Mouse (Mus musculus) CH12.LX (cell line): Measurements from ENCODE around the gene Ccn6. TPM values are rescaled to one million over a fixed set of nuclear protein-coding genes. Genes with fewer than 3 reads are reported as not detected.

ENCODE experiments used
- DNase-seq: peaks from one replicate; pipeline ENCODE4 v3.0.0-alpha.2; 2013; ENCODE audit errors: extremely low read depth
- H3K27ac ChIP-seq: 2 replicates; pipeline ENCODE4 v1.5.1; 2012; ENCODE audit warnings: low read depth, mild to moderate bottlenecking, control low read depth, moderate library complexity; ENCODE audit not compliant: insufficient read depth
- H3K27me3 ChIP-seq: replicated peaks from 2 replicates; pipeline ENCODE3; 2012; ENCODE audit warnings: inconsistent platforms
- H3K36me3 ChIP-seq, 2 experiments: replicated peaks in 1 of 2; 2 replicates each; pipeline versions ENCODE3 to v1.6.1; 2012; ENCODE audit warnings: inconsistent platforms in 1 of 2, low read length in 1 of 2, mild to moderate bottlenecking in 1 of 2, mixed read lengths in 1 of 2, moderate library complexity in 1 of 2; ENCODE audit not compliant: control insufficient read depth in 1 of 2, insufficient read depth in 1 of 2
- H3K4me1 ChIP-seq, 2 experiments: 2 replicates each; pipeline ENCODE4 v1.6.1; 2012; ENCODE audit warnings: inconsistent platforms in 1 of 2, moderate library complexity in 1 of 2; ENCODE audit not compliant: insufficient read depth in 2 of 2, control insufficient read depth in 1 of 2
- H3K4me2 ChIP-seq: 2 replicates; pipeline ENCODE4 v1.6.1; 2012; ENCODE audit warnings: low read depth, mild to moderate bottlenecking, control low read depth; ENCODE audit not compliant: poor library complexity, insufficient read depth, severe bottlenecking
- H3K4me3 ChIP-seq, 3 experiments: fragments of 150-350 bp in 1 of 3; sonication (generic) in 1 of 3; replicated peaks in 1 of 3; 2 replicates each; pipeline versions ENCODE3 to v1.5.1; 2011 to 2012; ENCODE audit warnings: low read depth in 2 of 3, low read length in 2 of 3, mild to moderate bottlenecking in 2 of 3, moderate library complexity in 2 of 3, control low read depth in 1 of 3, improper control_type of control experiment in 1 of 3, inconsistent platforms in 1 of 3, mixed read lengths in 1 of 3; ENCODE audit not compliant: poor library complexity in 1 of 3
- H3K79me2 ChIP-seq: replicated peaks from 2 replicates; pipeline ENCODE4 v1.6.1; 2012; ENCODE audit warnings: mild to moderate bottlenecking, moderate library complexity; ENCODE audit not compliant: control insufficient read depth, poor library complexity, insufficient read depth, severe bottlenecking; ENCODE audit errors: extremely low read depth
- H3K9ac ChIP-seq: 2 replicates; pipeline ENCODE4 v1.6.1; 2012; ENCODE audit warnings: low read depth, mild to moderate bottlenecking, control low read depth, moderate library complexity; ENCODE audit not compliant: insufficient read depth
- H3K9me3 ChIP-seq: replicated peaks from 2 replicates; pipeline ENCODE3; 2012; ENCODE audit warnings: low read length, inconsistent platforms, mixed read lengths
- BHLHE40 ChIP-seq: IDR thresholded peaks from 2 replicates; pipeline ENCODE4 v1.6.1; 2011; ENCODE audit warnings: mild to moderate bottlenecking, low read depth, low read length, improper control_type of control experiment
- CHD2 ChIP-seq: IDR thresholded peaks from 2 replicates; pipeline ENCODE4 v1.6.1; 2011; ENCODE audit warnings: low read length, improper control_type of control experiment
- CTCF ChIP-seq, 2 experiments: IDR thresholded peaks in 1 of 2; conservative IDR thresholded peaks in 1 of 2; 2 replicates each; pipeline ENCODE4 v1.5.1; 2011 to 2012; ENCODE audit warnings: low read depth in 2 of 2, low read length in 2 of 2, improper control_type of control experiment in 1 of 2, inconsistent platforms in 1 of 2, mild to moderate bottlenecking in 1 of 2, moderate library complexity in 1 of 2
- E2F4 ChIP-seq: IDR thresholded peaks from 2 replicates; pipeline ENCODE4 v1.6.1; 2011; ENCODE audit warnings: low read depth, low read length, improper control_type of control experiment; ENCODE audit not compliant: insufficient replicate concordance
- ELF1 ChIP-seq: IDR thresholded peaks from 2 replicates; pipeline ENCODE4 v1.6.1; 2014; ENCODE audit warnings: low read depth, mild to moderate bottlenecking, inconsistent platforms, low read length, improper control_type of control experiment
- EP300 ChIP-seq: IDR thresholded peaks from 2 replicates; pipeline ENCODE4 v1.6.1; 2011; ENCODE audit warnings: low read length, improper control_type of control experiment
- ETS1 ChIP-seq: conservative IDR thresholded peaks from 2 replicates; pipeline ENCODE4 v1.6.1; 2012; ENCODE audit warnings: low read depth, mild to moderate bottlenecking, inconsistent platforms, low read length, improper control_type of control experiment, moderate library complexity
- GABPA ChIP-seq: IDR thresholded peaks from 2 replicates; pipeline ENCODE4 v1.6.1; 2012; ENCODE audit warnings: low read depth, low read length, improper control_type of control experiment, inconsistent platforms; ENCODE audit not compliant: insufficient replicate concordance
- HCFC1 ChIP-seq: IDR thresholded peaks from 2 replicates; pipeline ENCODE4 v1.6.1; 2012; ENCODE audit warnings: low read depth, mild to moderate bottlenecking, inconsistent platforms, low read length, improper control_type of control experiment
- MAFK ChIP-seq: IDR thresholded peaks from 2 replicates; pipeline ENCODE4 v1.6.1; 2011; ENCODE audit warnings: low read length, improper control_type of control experiment; ENCODE audit not compliant: insufficient replicate concordance
- MEF2A ChIP-seq: IDR thresholded peaks from 2 replicates; pipeline ENCODE4 v1.6.1; 2014; ENCODE audit warnings: low read depth, mild to moderate bottlenecking, inconsistent platforms, low read length, improper control_type of control experiment, borderline replicate concordance
- MYC ChIP-seq: IDR thresholded peaks from 2 replicates; pipeline ENCODE4 v1.6.1; 2011; ENCODE audit warnings: low read depth, mild to moderate bottlenecking, improper control_type of control experiment, low read length
- NELFE ChIP-seq: IDR thresholded peaks from 2 replicates; pipeline ENCODE4 v1.6.1; 2011; ENCODE audit warnings: low read depth, low read length, improper control_type of control experiment
- PAX5 ChIP-seq: IDR thresholded peaks from 2 replicates; pipeline ENCODE4 v1.6.1; 2012; ENCODE audit warnings: low read length, inconsistent platforms, mixed read lengths
- POLR2AphosphoS2 ChIP-seq: IDR thresholded peaks from 2 replicates; pipeline ENCODE4 v1.6.1; 2011; ENCODE audit warnings: low read depth, low read length, improper control_type of control experiment
- RAD21 ChIP-seq: IDR thresholded peaks from 2 replicates; pipeline ENCODE4 v1.6.1; 2011; ENCODE audit warnings: low read depth, mild to moderate bottlenecking, low read length, improper control_type of control experiment, moderate library complexity
- SIN3A ChIP-seq: IDR thresholded peaks from 2 replicates; pipeline ENCODE4 v1.6.1; 2012; ENCODE audit warnings: low read length, improper control_type of control experiment, inconsistent platforms
- SMC3 ChIP-seq: IDR thresholded peaks from 2 replicates; pipeline ENCODE4 v1.6.1; 2011; ENCODE audit warnings: low read depth, low read length, improper control_type of control experiment
- TCF12 ChIP-seq: IDR thresholded peaks from 2 replicates; pipeline ENCODE4 v1.6.1; 2014; ENCODE audit warnings: low read depth, mild to moderate bottlenecking, inconsistent platforms, low read length, improper control_type of control experiment
- UBTF ChIP-seq: IDR thresholded peaks from 2 replicates; pipeline ENCODE4 v1.6.1; 2012; ENCODE audit warnings: low read depth, mild to moderate bottlenecking, inconsistent platforms, low read length, improper control_type of control experiment, moderate library complexity
- USF1 ChIP-seq: IDR thresholded peaks from 2 replicates; pipeline ENCODE4 v1.6.1; 2014; ENCODE audit warnings: low read depth, mild to moderate bottlenecking, inconsistent platforms, low read length, improper control_type of control experiment
- ZC3H11A ChIP-seq: IDR thresholded peaks from 2 replicates; pipeline ENCODE4 v1.6.1; 2012; ENCODE audit warnings: low read depth, mild to moderate bottlenecking, inconsistent platforms, low read length, improper control_type of control experiment
- ZKSCAN1 ChIP-seq: IDR thresholded peaks from 2 replicates; pipeline ENCODE4 v1.6.1; 2012; ENCODE audit warnings: low read depth, inconsistent platforms, low read length, improper control_type of control experiment, borderline replicate concordance
- ZMIZ1 ChIP-seq: IDR thresholded peaks from 2 replicates; pipeline ENCODE4 v1.6.1; 2012; ENCODE audit warnings: low read depth, mild to moderate bottlenecking, inconsistent platforms, low read length, improper control_type of control experiment
- dilution Hi-C: fragments of 300-500 bp; cut with MboI; formaldehyde crosslinking; loops from 2 replicates; pipeline ENCODE4 v1.14.3; 2020; ENCODE audit warnings: low sequenced_read_pairs; ENCODE audit not compliant: extremely low pct_unique_long_range_greater_than_20kb, extremely low pct_ligation_motif_present
- in situ Hi-C: fragments of 300-500 bp; cut with MboI; formaldehyde crosslinking; loops from 3 replicates; pipeline ENCODE4 v1.14.3; 2019; ENCODE audit warnings: low sequenced_read_pairs, low pct_ligation_motif_present, low pct_unique_long_range_greater_than_20kb, mixed read lengths
- polyA plus RNA-seq: library from polyadenylated mRNA; unstranded; fragments of >175 nt; gene quantifications from 2 replicates; pipeline ENCODE4 v1.2.1, GENCODE M21; 2012; ENCODE audit warnings: low read depth; ENCODE audit not compliant: insufficient read length
- total RNA-seq, 2 experiments: library from RNA; depleted of rRNA; stranded (reverse); fragments of 300-350 nt in 1 of 2; fragments of >200 nt in 1 of 2; gene quantifications; 2 replicates each; pipeline ENCODE4 v1.2.3; 2012 to 2014

The Ccn6 gene
- total and polyA plus RNA-seq, 3 experiments, result 0.33 TPM; not detected in 2

DNA sequence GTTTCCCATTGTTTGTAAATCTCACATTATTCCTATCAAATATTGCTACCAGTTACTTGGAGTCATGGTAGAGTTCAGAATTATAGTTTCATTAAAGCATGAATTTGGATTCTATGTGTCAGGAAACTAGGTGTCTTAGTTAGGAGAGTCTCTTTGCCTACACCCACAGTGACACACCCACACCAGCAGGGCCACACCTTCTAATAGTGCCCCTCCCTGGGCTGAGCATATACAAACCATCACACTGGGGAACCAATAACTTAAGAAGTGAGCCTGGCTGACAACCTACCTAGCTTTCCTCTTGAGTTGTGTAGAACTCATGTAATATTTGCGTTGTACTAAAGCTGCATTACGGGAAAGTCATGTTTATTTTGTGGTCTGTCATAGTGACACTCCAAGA lies 22.2 kb downstream of the Ccn6 start:
- dilution Hi-C loops (no loop called here), in situ Hi-C loops (no loop called here)
- Histone ChIP-seq H3K27me3 (no peaks in the 10 kb centered on the region), H3K4me3 (no peak overlapping the region), H3K4me2 (no peak overlapping the region), H3K9ac (no peak overlapping the region), H3K4me1 (no peaks in the 10 kb centered on the region), H3K27ac (no peak overlapping the region), H3K9me3 (no peaks in the 10 kb centered on the region), H3K79me2 (no peaks in the 10 kb centered on the region), H3K36me3 (peaks cover 42 to 88% of the 10 kb centered on the region in 2 experiments)
- no peak for TF ChIP-seq USF1
- TF ChIP-seq EP300, result no peak
- TF ChIP-seq SMC3, result no peak
- TF ChIP-seq MAFK, result no peak
- TF ChIP-seq MYC, result no peak
- TF ChIP-seq SIN3A, result no peak
- no peak for TF ChIP-seq CHD2
- no peak for TF ChIP-seq RAD21
- no peak for TF ChIP-seq PAX5
- TF ChIP-seq E2F4, result no peak
- no peak for TF ChIP-seq ELF1
- TF ChIP-seq ZKSCAN1, result no peak
- no peak for TF ChIP-seq ZMIZ1
- no peak for TF ChIP-seq MEF2A
- no peak for TF ChIP-seq NELFE
- TF ChIP-seq BHLHE40, result no peak
- no peak for TF ChIP-seq GABPA
- TF ChIP-seq ETS1, result no peak
- TF ChIP-seq HCFC1, result no peak
- no peak for TF ChIP-seq UBTF
- DNase-seq, result no peak

DNA sequence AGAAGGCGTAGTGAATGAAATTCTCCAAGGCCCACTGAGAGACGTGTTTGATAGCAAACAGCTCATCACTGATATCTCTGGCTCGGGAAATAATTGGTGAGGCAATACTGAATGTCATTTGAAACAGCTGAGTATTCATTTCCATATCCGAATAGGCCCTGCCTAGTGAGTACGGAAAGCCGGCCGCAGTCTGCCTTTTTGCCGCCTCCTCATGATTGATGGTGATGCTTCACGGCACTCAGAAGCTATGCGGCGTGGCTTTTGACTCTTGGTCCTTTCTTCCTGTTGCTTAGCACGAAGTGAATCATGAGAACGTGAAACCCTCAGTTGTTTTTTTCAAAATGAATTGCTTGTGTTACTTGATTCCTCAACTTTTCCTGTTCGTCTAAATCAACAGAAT lies 22.8 kb downstream of the Ccn6 start:
- Histone ChIP-seq H3K4me3 (no peak overlapping the region), H3K27ac (no peak overlapping the region), H3K4me1 (peaks cover 0 to 3% of the 10 kb centered on the region in 2 experiments; a peak in 1 of 4 replicates), H3K36me3 (peaks cover 42 to 87% of the 10 kb centered on the region in 2 experiments), H3K9ac (no peak overlapping the region), H3K4me2 (no peak overlapping the region), H3K79me2 (no peaks in the 10 kb centered on the region), H3K27me3 (no peaks in the 10 kb centered on the region), H3K9me3 (no peaks in the 10 kb centered on the region)
- TF ChIP-seq POLR2AphosphoS2 (no peak), E2F4 (no peak), EP300 (no peak), CTCF (conservative IDR thresholded peaks at IDR 0.05 in 1 of 2, IDR thresholded peaks at IDR 0.05 in 1 of 2; ENCODE audit: low read depth in 2 of 2, low read length in 2 of 2) (no peak), SIN3A (no peak), ETS1 (no peak), ZC3H11A (no peak), SMC3 (no peak), MEF2A (no peak), TCF12 (no peak), PAX5 (no peak), CHD2 (no peak), ELF1 (no peak), UBTF (no peak)
- DNase-seq, result no peak
- in situ Hi-C loops (no loop called here), dilution Hi-C loops (no loop called here)
